Mouse (Mus musculus) induced T-regulatory cell, adult 2 months (primary cell): ENCODE data around the gene Pik3ap1.

ENCODE experiments used
- DNase-seq: peaks from one replicate; pipeline ENCODE4 v3.0.0-alpha.2; 2012; ENCODE audit warnings: low read depth

Gene Pik3ap1

DNA sequence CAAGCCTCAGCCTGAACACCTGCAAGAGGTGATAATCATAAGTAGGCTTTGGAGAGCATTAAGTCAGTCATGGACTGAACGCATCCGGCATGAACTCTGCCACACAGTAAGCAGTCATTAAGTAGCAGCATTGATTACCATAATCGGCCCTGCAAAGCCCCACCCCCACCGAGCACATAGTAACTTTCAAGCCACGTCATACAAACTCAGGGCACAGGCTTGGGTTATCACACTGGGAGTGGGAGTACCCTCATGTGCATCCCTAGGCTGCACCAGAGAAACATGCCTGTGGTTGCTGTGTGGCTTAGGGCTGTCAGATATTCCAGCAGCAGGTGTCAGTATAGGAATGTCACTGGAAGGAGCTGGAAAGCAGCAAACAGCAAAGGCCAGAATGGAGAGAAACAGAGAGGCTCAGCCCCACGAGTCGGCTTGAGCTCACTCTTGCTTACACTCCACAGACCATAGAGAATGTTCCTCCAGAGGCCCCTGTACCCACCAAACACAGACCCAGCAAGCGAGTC, 105.1 kb downstream of the Pik3ap1 start:
- no peak for DNase-seq

DNA sequence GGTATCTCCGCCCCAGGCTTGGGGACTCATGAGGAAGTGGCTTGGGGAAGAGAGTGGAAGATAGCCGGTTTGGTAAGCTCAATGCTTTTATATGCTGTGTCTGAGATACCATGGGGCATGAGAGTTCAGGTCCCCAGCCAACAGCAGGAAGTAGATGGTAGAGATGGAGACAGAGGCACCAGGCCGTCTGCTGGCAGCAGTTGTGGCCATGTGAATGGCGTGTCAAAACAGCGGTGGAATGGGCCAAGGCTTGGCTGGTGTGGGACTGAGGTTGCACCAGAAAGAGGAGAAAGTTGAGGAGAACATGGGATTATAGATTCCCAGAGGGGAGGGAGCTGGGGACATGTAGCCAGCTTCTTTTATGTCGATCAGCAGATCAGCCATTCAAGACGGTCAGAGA, 106.3 kb downstream of the Pik3ap1 start:
- no peak for DNase-seq

DNA sequence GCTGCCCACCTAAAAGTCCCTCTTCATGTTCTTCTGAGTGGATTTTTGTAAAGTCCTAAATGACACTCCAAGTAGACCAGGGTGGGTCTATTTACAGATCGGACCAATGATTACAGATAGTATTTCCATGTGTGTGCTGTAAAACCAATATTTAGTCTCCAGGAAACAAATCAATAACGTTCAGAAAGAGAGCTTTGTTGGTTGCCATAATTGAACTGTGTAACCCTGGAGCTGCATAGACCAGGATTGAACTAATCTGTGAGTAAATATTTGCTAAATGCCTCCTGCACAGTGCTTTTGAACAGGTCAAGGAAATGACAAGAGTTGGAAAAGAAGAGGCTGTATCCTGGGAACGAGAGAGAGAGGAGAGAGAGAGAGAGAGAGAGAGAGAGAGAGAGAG, 109.3 kb downstream of the Pik3ap1 start:
- DNase-seq: no peak

DNA sequence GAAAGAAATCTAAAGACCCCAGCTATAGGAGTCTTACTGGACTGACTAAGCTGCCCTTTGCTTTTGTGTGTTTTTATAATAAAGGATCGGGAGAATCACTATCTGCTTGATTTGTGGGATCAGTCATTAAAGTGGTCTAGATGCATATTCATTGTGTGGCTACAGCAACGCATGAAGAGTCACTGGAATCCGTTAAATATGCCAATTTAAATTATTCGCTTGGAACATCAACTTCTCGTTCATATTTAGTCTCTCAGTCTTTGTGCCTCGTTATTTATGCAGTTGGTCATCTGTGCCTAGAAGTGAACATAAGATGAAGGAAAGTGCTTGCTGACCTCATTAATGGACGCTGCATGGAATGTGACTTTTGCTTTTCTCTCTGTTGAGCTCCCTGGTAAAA, 114.0 kb downstream of the Pik3ap1 start:
- DNase-seq: no peak

DNA sequence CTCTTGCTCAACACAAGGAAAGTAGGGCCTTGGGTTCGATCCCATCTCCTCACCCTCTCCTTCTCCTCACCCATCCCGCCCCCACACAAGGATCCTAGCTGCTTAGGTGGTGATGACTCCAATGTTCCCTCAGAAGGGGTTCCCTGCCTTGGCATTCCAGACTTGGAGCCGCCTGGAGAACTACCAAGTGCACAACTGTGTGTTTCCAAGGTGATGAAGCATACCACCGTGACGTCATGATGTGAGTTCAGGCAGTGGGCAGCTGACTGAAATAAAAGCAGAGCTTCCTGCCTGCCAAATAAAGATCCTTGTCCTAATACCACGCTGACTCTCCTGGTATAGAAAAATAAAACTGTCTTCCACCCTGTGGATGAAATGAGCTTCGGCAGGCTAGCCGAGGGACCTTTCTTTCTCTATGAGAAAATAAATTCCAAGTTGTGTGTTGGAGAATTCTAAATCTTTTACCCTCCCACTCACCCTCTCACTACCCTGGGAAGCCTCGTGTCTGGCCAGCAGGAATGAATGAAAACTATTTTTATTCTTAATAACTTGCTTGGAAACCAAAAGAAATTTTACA, 114.7 kb downstream of the Pik3ap1 start:
- no peak for DNase-seq

DNA sequence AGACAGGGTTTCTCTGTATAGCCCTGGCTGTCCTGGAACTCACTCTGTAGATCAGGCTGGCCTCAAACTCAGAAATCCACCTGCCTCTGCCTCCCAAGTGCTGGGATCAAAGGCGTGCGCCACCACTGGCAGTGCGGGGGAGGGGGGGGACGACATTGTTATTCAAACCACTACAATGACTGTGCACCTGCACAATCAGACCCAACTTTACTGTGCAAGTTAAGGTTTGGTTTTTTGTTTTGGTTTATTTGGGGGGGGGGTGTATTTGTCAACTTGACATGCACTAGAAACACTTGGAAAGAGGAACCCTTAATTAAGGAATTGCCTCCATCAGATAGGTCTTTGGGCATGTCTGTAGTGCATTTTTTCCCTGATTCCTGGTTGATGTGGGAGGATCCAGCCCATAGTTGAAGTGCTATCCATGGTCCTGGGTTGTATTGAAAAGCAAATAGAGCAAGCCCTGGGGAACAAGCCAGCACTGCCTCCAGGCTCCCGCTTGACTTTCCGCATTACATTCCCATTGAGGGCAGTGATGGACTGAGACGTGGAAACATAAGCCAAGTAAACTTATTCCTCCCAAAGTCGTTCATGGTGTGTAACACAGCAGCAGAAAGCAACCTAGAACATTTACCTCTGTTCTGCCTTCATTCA, 118.5 kb downstream of the Pik3ap1 start:
- DNase-seq: no peak

DNA sequence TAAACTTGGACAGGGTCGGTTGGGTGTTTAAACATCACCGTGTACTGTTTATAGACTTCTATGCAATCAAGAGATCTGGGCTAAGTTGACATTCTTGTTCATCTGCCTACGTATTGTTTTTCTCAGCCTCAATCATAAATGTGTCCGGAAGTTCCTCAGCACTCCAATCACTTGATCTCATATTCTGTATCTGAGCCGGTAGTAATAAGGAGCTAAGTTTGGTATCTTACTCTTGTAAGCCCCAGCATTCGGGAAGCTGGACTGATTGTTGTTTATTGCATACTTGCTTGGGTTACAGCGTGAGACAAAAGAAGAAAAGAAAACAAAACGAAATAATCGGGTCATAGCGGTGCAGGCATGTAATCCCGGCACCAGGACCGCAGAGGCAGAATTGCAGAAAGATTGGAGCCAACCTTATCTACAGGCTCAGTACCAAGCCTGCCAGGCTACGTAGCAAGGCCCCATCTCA, 120.5 kb downstream of the Pik3ap1 start:
- peak; percentile 82 for DNase-seq

DNA sequence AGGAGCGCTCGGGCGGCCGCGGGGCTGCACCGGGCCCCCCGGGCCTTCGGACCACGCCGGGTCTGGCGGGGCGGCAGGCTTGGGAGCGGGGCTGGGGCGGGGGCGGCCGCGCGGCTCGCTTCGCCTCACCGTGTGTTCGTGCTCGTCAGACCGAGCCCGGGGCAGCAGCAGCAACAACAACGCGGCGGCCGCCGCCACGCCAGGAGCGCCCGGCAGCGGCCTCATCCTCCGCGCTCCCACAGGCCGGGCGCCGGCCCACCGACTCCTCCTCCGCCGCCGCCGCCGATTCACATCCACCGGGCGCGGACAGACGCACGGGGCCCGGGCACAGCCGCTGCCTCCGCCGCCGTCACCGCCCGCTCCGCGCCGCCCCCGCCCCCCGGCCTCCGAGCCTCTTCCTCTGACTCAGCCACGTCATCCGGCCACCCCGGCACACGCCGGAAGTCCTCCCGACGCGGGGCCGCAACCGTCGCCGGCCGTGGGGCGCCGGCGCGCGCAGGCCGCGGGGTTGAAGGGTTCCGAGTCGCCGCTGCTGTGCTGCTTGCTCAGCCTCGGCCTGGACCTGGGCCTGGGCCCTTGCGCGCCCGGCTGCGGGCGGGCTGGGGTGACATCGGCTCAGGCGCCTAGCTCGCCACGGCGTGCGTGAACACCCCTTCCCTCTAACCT, 121.1 kb downstream of the Pik3ap1 start, which contains the start of gene Tm9sf3:
TSS of gene Tm9sf3 (minus strand) at position 368 of the 666 bp plus-strand sequence.
- DNase-seq: peak; percentile 93

DNA sequence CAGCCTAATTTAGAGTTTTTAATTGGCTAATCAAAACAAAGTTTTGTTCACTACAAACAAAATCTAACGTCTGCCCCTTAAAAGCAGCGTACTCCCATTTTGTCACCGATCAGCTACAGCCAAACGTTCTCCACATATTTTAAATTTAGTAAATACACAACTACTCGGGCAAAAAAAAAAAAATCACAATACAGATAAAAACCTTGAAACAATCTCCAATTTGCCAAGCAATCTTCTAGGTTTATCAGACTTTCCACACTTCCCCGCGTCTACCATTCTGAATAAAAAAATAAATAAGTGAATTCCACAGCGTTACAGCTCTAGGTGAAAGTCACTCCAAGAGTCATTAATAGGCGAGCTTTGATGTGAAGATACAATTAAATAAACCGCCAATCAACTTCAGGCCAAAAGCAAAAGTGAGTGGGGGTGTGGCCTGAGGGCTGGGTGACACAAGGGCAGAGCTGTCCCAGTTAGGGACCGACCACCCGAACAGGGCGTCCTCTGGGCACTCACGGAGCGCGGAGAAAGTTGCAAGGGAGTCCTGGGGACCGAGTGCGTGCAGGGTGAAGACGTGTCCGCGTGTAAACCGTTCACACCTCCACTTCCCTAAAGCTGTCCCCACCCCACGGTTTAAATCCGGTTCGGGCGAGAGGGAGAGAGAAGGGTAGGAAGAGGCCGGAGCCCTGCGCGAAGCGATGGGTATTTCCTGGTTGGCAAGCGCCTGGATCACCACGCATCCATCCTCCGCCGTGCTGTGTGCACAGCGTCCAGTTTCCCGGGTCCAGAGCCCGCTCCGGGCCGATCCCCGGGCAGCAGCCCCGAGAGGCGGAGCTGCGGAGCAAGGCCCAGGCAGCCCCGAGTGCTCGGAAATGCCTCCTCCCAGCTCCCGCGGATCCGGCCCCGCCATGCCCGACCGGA, 121.9 kb downstream of the Pik3ap1 start:
- peak; percentile 84 for DNase-seq

DNA sequence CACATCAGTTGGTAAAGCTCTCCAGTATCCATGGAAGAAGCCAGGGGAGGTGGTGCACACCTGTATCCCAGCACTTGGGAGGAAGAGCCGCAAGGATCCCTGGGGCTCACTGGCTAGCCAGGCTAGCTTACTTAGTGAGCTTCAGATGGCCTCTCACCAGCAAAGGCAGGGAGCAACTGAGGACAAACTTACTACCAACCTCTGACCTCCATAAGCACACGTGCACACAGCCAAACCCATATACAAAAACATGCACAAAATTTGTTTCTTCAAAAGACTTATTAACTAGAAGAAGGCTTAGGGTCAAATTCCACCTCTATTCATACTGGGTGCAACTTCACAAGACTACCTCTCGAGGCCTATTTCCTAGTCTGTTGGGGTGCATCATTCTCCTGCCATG, 124.2 kb downstream of the Pik3ap1 start:
- no peak for DNase-seq

DNA sequence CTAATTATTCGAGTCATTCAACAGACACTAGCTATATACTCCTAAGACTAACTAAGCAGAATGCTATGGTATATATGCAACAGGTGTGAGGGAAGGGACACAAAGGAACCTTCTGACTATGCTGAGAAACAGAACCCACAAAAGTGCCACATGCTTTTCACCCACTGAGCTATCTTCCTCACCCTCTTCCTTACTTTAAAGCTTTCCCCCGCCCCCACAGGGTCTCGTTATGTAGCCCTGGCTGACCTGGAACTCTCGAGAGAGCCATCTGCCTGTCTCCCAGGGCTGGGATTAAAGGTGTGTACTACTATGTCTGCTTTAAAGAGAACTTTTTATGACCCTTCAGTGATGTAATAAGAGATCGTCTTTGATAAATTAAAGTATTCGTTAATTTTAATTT, 125.6 kb downstream of the Pik3ap1 start:
- no peak for DNase-seq

DNA sequence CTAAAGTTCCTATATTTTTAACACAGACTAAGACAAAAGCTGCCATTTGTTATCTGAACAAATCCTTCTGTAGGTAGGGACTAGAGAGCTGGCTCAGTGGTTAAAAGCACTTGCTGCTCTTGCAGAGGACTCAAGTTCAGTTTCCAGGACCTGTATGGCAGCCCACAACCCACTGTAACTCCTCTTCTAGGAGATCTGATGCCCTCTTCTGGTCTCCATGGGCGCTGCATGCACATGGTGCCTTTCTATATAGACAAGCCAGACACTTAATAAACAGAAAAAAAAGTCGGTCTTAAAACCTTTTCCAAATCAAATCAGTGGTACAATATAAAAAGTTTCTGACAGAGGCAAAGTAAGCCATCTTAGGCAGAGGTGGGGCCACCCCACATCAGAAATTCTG, 126.2 kb downstream of the Pik3ap1 start:
- peak; percentile 78 for DNase-seq

DNA sequence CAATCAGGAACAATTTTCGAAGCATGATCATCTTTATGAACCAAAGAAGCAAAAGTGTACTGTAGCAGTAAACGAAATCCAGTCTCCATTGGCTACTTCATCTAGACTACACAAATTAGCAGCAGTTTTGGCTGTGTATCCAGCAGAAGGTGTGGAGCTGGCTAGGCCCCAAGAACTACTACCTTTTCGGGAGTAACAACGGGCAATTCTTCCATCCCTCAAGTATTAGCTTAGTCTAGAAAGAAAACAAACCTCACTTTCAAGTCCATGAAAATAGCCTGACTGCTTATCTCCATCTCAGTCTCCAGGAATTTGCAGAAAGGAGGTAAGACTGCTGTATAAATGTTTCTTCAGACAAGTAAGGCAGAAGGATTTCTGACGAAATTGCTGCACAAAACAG, 130.3 kb downstream of the Pik3ap1 start:
- DNase-seq: no peak

DNA sequence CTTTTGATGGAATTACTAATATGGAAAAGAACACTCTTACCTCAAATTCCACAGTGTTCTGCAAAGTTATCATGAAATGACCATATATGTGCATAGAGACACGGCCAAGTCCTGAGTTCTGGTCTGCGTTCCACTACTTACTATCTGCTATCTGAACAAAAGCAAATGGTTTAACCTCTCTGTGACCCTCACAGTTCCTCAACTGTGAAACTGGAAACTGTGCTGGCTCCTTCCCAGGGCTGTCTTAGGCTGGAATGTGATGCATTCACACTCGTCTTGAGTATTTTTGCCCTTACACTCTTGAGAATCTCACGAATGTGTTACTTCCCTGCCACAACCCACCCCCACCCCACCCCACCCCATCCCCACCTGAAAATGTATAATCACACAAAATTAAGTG, 135.9 kb downstream of the Pik3ap1 start:
- DNase-seq: no peak

DNA sequence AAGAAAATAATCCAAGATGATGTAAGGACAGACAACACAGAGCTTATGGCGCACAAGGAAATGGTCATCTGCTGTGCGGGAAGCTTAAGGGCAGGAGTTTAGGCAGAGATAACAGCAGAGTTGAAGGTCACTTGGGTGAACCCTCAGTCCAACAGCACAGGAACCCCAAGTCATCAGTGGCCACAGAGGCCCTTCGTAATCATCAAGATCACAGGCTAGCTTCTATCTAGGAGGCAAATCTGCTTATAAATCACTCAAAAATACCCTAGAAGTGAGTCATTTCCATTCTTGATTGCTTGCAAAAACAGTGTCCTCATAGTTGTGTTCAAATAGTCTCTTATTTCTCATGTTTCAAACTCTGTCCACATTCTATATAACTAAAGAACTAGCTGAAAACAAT, 136.6 kb downstream of the Pik3ap1 start:
- no peak for DNase-seq

DNA sequence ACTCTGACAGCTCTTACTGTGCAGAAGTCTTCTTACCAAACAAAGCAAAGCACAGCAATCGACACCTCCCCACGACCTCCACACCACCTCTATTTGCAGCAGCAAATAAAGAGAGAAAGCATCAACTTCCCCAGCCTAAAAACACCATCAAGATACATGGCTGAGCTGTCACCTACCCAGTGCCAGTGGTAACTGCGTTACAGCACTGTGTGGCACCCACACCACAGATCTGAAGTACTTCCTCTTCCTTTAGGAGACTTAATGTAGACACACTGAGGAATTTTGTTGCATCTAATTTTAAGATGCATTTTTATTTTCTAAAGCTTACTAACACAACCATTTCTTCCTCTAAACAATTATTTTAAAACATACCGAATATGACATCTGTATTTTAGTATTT, 138.6 kb downstream of the Pik3ap1 start:
- DNase-seq: no peak

DNA sequence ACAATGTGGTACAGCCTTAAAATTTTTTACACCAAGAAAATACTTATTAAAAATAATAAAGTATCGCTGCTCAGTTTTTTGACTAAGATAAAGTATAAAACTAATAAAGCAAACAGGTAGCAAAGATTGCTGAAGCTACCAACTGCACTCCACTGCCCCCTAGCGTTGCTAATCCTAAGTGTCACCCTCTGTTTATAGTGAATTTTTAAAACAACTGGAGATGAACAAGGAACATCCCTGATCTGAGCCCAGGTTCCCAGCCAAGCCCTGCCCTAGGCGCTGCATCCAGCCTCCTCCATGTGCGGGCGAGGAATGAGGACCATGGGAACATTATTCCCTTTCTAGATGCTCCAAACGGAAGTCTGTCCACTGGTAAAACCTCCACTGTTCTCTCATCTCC, 140.3 kb downstream of the Pik3ap1 start:
- DNase-seq: peak; percentile 72

DNA sequence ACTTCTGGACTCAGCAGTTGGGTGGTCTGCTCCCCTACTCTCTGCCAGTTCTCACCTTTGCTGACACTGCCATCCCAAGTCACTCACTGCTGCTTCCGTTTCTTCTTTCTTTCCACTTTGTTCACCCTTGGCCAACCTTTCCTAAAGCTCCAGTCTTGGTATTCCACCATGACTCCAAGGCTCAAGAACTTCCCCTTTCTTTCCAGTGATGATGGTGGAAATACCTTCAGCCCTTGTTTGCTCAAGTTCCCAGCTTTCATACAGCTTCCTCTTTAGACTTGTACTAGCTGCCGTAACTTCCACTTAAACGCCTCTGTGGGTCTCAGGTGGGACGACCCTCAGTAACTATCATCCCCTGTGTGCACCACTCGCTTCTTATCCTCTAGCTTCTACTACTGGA, 142.9 kb downstream of the Pik3ap1 start:
- DNase-seq: no peak

DNA sequence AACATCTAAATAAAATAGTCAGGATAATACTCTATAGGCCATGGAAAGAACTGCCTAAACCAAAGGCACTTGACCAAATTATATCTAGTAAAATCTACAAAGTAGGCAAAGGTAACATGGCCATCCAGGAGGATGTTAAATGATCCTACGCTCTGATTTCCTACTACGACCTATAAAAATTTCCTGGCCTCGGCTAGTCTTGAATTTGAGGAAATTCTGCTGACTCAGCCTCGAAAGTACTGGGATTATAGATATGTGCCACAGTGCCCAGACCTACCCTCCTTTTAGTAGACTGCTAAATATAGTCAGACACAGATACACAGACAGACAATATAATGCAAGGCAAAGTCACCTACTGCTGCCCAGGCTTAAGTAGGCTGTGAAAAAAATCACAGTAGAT, 151.2 kb downstream of the Pik3ap1 start:
- DNase-seq: no peak
